Mouse (Mus musculus) bone marrow, adult 2 months (tissue): ENCODE data around the gene Cldn7. TPM values are rescaled to one million over a fixed set of nuclear protein-coding genes. Genes with fewer than 3 reads are reported as not detected.
A peak's percentile ranks its signal among the peaks of the same experiment; 100 is the strongest.
"Not testable (repeated sequence)": the region's sequence is repeated elsewhere in the genome, so short reads cannot be mapped to it uniquely, and the experiment has no call there.

Experiments
- H3K27ac ChIP-seq: fragments of 200-500 bp; 2 replicates; pipeline ENCODE4 v1.5.1; 2012; ENCODE audit warnings: low read depth, mild to moderate bottlenecking, control low read depth, inconsistent platforms, low read length; ENCODE audit not compliant: control insufficient read depth, poor library complexity, insufficient read depth
- H3K4me1 ChIP-seq: fragments of 200-500 bp; 2 replicates; pipeline ENCODE4 v1.6.1; 2011; ENCODE audit warnings: low read length; ENCODE audit not compliant: control insufficient read depth, insufficient read depth
- H3K4me3 ChIP-seq: fragments of 200-500 bp; replicated peaks from 2 replicates; pipeline ENCODE3; 2011; ENCODE audit warnings: mild to moderate bottlenecking, low read depth, low read length, control low read depth; ENCODE audit not compliant: control insufficient read depth
- CTCF ChIP-seq: fragments of 200-500 bp; IDR thresholded peaks from 2 replicates; pipeline ENCODE4 v1.5.1; 2011; ENCODE audit warnings: low read length, control low read depth; ENCODE audit not compliant: control insufficient read depth, insufficient read depth
- POLR2A ChIP-seq: fragments of 200-500 bp; IDR thresholded peaks from 2 replicates; pipeline ENCODE4 v1.6.1; 2011; ENCODE audit warnings: low read depth, mild to moderate bottlenecking, control low read depth, low read length, borderline replicate concordance; ENCODE audit not compliant: control insufficient read depth
- WGBS: fragments of 180-500 bp; shearing (Covaris S2); methylation state at CpG from one replicate; pipeline ENCODE4 v1.1.7; 2018; 5-methylcytosine and 5-hydroxymethylcytosine counted together
- polyA plus RNA-seq: library from polyadenylated mRNA; stranded (reverse); fragments of >200 nt; gene quantifications from 2 replicates; pipeline ENCODE4 v1.2.4, GENCODE M21; 2011; ENCODE audit warnings: low replicate concordance; ENCODE audit not compliant: missing spikeins, insufficient read depth, insufficient read length

The Cldn7 gene
- polyA plus RNA-seq, 1 experiment = not detected

DNA sequence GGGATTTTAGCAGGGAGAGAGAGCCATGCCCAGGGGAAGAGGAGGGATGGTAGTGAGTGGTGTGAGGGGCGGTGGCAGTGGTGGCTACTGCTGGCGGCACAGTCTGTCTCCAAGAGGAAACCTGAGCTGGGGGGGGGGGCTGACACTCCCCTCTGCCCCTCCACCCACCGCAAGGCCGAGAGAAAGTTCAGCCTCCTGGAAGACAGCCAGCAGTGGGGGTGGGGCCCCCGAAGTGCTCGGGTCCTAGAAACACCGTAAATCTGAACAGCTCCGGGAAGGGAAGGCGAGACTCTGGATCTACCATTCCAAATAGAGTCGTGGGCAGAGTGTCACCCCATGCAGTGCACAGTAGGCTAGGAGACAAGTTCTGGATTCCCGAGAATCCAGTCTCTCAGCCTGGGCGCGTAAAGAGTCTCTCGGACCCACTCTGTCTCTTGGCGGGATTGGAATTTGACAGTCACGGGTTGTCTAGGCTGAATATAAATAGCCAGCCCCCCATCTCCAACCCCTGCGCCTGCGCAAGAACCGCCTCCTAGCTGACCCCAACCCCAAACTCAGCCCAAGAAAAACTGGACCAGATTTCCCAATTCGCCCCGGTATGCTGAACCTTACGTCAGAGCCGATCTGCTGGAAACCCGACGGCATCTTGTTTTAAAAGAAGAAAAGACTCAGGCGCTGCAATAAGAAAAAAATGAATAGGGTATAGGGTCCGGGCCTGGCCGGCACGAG lies 17.1 kb upstream of the Cldn7 start:
- H3K27ac ChIP-seq = peak overlapping the region; percentile 43
- peak overlapping the region; percentile 81 for H3K4me3 ChIP-seq
- WGBS = 19% methylated on average over 29 of the region's 29 CpGs
- no peak for TF ChIP-seq POLR2A
- no peak for TF ChIP-seq CTCF
- peaks cover 1% of the 10 kb centered on the region; the same call in 1 of the 2 replicates for H3K4me1 ChIP-seq

DNA sequence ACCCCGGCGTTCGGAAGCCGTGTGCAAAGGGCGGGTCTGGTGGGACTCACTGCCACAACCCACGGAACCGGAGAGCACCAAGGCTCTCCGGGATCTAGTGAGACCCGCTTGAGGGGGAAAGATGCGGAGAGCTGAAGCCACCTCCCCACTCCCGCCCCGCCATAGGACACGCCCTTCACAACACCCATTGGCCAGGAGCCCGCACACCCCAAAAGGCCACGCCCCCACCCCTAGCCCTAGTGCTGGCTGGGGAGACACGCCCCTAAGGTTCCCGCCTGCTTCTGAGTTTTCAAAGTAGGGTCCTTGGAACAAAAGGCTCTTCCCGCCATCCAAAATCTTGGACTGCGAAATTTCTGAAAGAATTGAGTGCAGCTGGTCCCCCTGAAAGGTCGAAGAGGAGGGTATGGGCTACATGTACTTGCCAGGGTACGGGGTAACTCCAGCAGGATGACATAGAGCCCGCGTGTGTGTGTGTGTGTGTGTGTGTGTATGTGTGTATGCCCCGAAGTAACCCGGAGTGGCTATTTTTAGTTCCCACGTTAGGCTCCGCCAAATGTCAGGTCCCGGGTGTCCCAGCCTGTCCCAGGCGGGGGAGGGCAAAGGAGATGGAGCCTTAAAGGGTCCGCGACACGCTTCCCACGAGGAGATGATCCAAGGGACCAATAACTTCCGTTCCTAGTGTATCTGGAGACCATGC lies 16.4 kb upstream of the Cldn7 start, which contains the start of gene Slc2a4:
Gene Slc2a4 (minus strand): TSS at position 123 of the 697 bp plus-strand sequence.
- H3K4me1 ChIP-seq = peaks cover 1% of the 10 kb centered on the region; the same call in 1 of the 2 replicates
- peak within 1 kb of the TSS; percentile 81 for H3K4me3 ChIP-seq
- WGBS = 1% methylated on average over 34 of the region's 34 CpGs
- TF ChIP-seq POLR2A (peak; percentile 78), CTCF (no peak)
- H3K27ac ChIP-seq = peak within 1 kb of the TSS; percentile 54

DNA sequence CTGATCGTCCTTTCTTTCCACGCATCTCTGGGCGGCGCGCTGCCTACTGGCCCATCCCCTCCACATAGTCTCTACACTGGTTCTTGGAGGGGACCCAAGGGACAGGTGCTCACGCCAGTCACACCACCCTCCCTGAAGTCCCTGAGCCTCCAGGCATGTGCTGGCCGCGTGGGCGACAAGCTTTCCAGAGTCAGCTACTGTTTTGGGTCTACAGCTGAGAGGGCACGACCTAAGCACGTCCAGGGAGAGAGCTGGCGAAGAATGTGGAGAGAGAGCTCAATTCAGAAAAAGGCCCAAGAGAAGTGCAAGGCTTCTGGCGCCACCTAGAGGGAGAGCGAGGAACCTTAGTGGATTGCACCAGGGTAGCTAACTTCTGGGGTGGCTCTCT lies 15.8 kb upstream of the Cldn7 start:
- peak; percentile 97 for TF ChIP-seq CTCF
- no peak for TF ChIP-seq POLR2A
- H3K4me1 ChIP-seq = peaks cover 1% of the 10 kb centered on the region; the same call in 1 of the 2 replicates
- WGBS = under 1% methylated on average over 14 of the region's 14 CpGs
- H3K27ac ChIP-seq = peak overlapping the region; percentile 54
- peak overlapping the region; percentile 64 for H3K4me3 ChIP-seq

DNA sequence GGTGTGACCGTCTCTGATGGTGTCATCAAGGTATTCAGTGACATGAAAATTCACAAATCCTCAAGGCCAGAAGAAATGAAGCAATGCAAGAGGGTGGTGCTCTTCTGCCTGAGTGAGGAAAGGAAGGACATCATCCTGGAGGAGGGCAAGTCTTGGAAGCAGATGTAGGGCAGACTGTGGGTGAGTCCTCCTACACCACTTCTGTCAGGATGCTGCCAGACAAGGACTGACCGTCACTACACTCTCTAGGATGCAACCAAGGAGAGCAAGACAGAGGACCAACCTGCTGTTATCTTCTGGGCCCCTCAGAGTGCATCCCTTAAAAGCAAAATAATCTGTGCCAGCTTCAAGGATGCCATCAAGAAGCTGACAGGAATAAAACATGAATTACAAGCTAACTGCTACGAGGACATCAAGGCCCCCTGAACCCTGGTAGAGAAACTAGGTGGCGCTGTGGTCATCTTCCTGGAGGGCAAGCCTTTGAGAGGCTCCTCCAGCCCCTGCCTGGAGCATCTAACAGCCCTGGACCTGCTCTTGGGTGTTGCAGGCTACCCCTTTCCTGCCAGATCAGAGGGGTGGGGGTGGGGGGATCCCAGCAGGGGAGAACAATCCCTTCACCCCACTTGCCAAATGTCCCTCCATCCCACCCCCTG lies 13.6 kb upstream of the Cldn7 start:
- WGBS = 48% methylated on average over 4 of the region's 4 CpGs
- Histone ChIP-seq H3K4me3 (no peak overlapping the region), H3K4me1 (peaks cover 1% of the 10 kb centered on the region; the same call in 1 of the 2 replicates), H3K27ac (no peak overlapping the region)
- TF ChIP-seq POLR2A = no peak
- peak; percentile 37; the same call in 1 of the 2 replicates for TF ChIP-seq CTCF

DNA sequence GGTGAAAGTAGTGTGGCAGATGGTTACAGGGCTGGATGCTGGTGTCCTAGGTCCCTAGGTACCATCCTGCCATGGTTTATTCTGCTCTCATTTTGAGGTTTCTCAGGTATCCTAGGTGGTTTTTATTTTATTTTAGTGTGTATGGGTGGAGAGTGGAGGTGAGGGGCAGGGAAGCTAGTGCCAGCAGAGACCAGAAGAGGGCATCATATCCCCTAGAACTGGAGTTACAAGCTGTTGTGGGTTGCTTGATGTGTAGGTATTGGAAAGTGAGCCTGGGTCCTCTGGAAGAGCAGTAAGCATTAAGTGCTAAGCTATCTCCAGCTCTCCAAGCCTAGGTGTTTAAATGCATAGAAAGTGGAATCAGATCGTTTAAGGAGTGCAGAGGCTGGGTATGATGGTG lies 12.3 kb upstream of the Cldn7 start:
- no peak for TF ChIP-seq POLR2A
- 0 out of 2 replicates have a peak, but pooled peaks have one; percentile 20 for TF ChIP-seq CTCF

DNA sequence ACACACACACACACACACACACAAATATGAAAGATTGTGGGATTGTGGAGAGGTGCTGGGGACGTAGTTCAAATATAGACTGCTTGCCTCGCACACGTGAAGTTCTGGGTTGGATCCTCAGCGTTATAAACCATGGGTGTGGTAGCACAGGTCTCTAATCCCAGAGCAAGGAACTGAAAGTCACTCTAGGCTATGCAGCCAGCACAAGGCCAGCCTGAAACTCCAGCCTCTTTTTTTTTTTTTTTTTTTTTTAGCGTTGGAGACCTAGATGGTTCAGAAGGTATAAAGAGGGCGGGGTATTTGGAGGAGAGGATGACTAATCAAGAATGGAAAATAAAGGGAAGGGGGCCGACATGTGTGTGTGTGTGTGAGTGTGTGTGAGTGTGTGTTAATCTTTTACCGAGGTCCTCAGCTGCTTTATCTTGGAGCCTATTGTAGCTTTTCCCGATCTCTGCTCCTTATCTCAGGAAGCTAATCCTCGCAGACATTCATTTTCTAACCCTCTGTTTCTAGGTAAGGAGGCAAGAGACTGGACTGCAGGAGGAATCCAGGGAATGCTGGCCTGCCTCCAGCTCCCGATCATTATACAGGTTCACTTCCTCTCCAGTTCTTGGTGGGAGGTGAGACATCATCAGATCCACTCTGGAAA lies 11.2 kb upstream of the Cldn7 start:
- no peak for TF ChIP-seq POLR2A
- no peak for TF ChIP-seq CTCF
- H3K27ac ChIP-seq = no peak overlapping the region
- 55% methylated on average over 11 of the region's 11 CpGs for WGBS
- H3K4me3 ChIP-seq = no peak overlapping the region
- peaks cover 1% of the 10 kb centered on the region; the same call in 1 of the 2 replicates for H3K4me1 ChIP-seq

More for the DNA sequence above, 12.3 kb upstream of the Cldn7 start:
- Histone ChIP-seq H3K4me1 (peaks cover 1% of the 10 kb centered on the region; the same call in 1 of the 2 replicates), H3K27ac (no peak overlapping the region), H3K4me3 (no peak overlapping the region)
- WGBS = 39% methylated on average over 1 of the region's 1 CpGs

DNA sequence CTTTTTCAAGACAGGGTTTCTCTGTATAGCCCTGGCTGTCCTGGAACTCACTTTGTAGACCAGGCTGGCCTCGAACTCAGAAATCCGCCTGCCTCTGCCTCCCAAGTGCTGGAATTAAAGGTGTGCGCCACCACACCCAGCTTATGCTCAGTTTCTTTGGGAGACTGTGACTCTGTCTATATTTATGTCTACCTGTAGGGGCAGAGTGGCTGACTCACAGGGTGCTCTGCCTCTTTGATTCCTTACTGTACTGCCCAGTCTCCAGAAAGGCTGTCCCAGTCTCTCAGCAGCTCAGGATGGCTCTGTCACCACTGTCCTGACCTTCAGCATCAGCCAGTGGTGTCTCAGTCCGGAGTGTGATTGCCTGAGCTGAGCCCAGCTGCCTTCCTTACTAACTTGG lies 9.0 kb upstream of the Cldn7 start:
- 75% methylated on average over 4 of the region's 4 CpGs for WGBS
- H3K4me1 ChIP-seq, H3K27ac ChIP-seq, H3K4me3 ChIP-seq: not testable (repeated sequence)

DNA sequence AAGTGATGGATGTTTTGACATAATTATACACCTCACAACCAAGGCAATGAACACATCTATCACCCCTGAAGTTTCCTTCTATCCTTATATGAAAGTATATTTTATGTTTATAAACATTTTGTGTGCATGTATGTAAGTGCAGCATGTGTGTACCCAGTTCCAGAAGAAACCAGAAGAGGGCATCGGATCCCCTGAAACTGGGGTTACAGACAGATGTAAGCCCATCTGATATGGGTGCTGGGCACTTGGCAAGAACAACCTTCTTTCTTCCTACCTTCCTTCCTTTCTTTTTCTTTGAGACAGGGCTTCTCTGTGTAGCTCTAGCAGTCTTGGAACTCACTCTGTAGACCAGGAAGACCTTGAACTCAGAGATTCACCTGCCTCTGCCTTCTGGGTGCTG lies 8.4 kb upstream of the Cldn7 start:
- no peak overlapping the region for H3K4me3 ChIP-seq
- no peaks in the 10 kb centered on the region for H3K4me1 ChIP-seq
- 68% methylated on average over 1 of the region's 1 CpGs for WGBS
- no peak overlapping the region for H3K27ac ChIP-seq
- no peak for TF ChIP-seq CTCF
- TF ChIP-seq POLR2A = no peak
